Mouse (Mus musculus) erythroblast, embryonic 14.5 days (primary cell): ENCODE data around the gene Rnf150. TPM values are rescaled to one million over a fixed set of nuclear protein-coding genes. Genes with fewer than 3 reads are reported as not detected.

Experiments
- H3K27me3 ChIP-seq: 2 replicates; pipeline ENCODE4 v1.6.1; 2012; ENCODE audit warnings: inconsistent platforms; ENCODE audit not compliant: control insufficient read depth
- H3K36me3 ChIP-seq: 2 replicates; pipeline ENCODE4 v1.6.1; 2012; ENCODE audit warnings: mild to moderate bottlenecking, inconsistent platforms; ENCODE audit not compliant: control insufficient read depth
- H3K4me1 ChIP-seq: 2 replicates; pipeline ENCODE4 v1.6.1; 2012; ENCODE audit warnings: inconsistent platforms; ENCODE audit not compliant: control insufficient read depth
- H3K4me3 ChIP-seq: replicated peaks from 2 replicates; pipeline ENCODE3; 2012; ENCODE audit warnings: moderate library complexity, mild to moderate bottlenecking, inconsistent platforms
- H3K9me3 ChIP-seq: 2 replicates; pipeline ENCODE4 v1.6.1; 2012; ENCODE audit warnings: low read length, inconsistent platforms, mixed read lengths; ENCODE audit not compliant: control insufficient read depth
- GATA1 ChIP-seq: IDR thresholded peaks from 2 replicates; pipeline ENCODE4 v1.6.1; 2012; ENCODE audit warnings: low read length, inconsistent platforms, mixed read lengths
- TAL1 ChIP-seq: IDR thresholded peaks from 3 replicates; pipeline ENCODE4 v1.6.1; 2012; ENCODE audit warnings: low read length, inconsistent platforms, mixed read lengths
- polyA plus RNA-seq: library from polyadenylated mRNA; stranded (reverse); fragments of >175 nt; gene quantifications from 2 replicates; pipeline ENCODE4 v1.2.3, GENCODE M21; 2012

Rnf150 gene
- polyA plus RNA-seq, 1 experiment = not detected

- Histone ChIP-seq H3K4me3 (no peak overlapping the region), H3K36me3 (no peaks in the 10 kb centered on the region), H3K9me3 (no peaks in the 10 kb centered on the region), H3K4me1 (no peaks in the 10 kb centered on the region), H3K27me3 (no peaks in the 10 kb centered on the region)
- no peak for TF ChIP-seq TAL1
Observed at GRCm38 (mm10) chr8:82920124-82920523, 57.0 kb downstream of the Rnf150 start.

DNA sequence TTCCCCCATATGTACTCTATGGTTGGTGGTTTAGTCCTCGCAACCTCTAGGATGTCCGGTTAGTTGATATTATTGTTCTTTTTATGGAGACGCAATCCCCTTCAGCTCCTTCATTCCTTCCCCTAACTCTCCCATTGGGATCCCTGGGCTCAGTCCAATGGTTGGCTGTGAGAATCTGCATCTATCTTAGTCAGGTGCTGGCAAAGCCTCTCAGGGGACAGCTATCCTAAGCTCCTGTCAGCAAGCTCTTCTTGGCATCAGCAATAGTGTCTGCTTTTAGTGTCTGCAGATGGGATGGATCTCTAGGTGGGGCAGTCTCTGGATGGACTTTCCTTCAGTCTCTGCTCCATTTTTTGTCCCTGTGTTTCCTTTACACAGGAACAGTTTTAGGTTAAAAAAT lies 62.1 kb downstream of the Rnf150 start:
- Histone ChIP-seq H3K4me1 (no peaks in the 10 kb centered on the region), H3K9me3 (no peaks in the 10 kb centered on the region), H3K36me3 (no peaks in the 10 kb centered on the region), H3K4me3 (no peak overlapping the region), H3K27me3 (no peaks in the 10 kb centered on the region)
- TF ChIP-seq TAL1 (no peak), GATA1 (no peak)

DNA sequence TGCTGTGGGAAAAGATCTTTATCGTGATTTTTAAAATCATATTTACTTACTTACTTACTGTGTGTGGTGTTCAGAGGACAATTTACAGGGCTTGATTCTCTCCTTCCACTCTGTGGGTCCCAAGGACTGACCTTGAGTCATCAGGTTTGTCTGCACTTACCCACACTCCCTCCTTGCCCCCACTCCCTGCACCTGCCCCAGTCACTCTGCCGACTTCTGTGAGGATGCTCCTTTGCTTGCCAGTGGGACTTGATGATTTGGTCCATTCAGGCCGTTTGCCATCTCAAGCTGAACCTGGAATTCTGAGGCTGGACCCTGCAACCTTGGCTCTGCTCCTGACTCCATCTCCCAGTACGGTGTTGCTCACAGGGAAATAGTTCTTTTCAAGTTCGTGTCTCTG lies 63.4 kb downstream of the Rnf150 start:
- no peaks in the 10 kb centered on the region for H3K4me1 ChIP-seq
- no peaks in the 10 kb centered on the region for H3K36me3 ChIP-seq
- no peak for TF ChIP-seq GATA1
- no peak for TF ChIP-seq TAL1
- no peaks in the 10 kb centered on the region for H3K9me3 ChIP-seq
- no peaks in the 10 kb centered on the region for H3K27me3 ChIP-seq
- no peak overlapping the region for H3K4me3 ChIP-seq

DNA sequence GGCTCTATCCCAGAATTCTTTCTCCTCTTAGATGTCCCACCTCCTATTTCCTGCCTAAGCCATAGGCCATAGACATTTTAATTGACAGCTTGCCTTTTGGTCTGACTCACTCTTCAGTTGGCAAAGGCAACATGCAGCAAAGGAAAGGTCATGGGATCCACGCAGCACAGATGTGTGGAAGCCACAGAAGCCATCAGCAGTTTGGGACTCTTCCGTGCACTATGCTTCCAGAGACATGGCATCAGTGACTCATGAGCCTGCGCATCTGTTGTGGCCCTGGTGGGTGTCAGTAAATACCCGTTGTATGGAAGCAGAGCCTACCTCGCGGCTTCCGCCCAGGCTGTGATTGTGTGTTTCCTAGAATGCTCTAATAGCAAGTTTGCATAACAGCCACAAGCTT lies 68.4 kb downstream of the Rnf150 start:
- Histone ChIP-seq H3K27me3 (no peaks in the 10 kb centered on the region), H3K36me3 (no peaks in the 10 kb centered on the region)
- no peak for TF ChIP-seq TAL1
- no peak for TF ChIP-seq GATA1

GRCm38 (mm10) chr8:82936162-82936561 lies 73.0 kb downstream of the Rnf150 start:
- Histone ChIP-seq H3K36me3 (no peaks in the 10 kb centered on the region), H3K4me1 (no peaks in the 10 kb centered on the region), H3K27me3 (no peaks in the 10 kb centered on the region), H3K4me3 (no peak overlapping the region), H3K9me3 (no peaks in the 10 kb centered on the region)
- TF ChIP-seq GATA1 (no peak), TAL1 (no peak)

More for the DNA sequence above, 68.4 kb downstream of the Rnf150 start:
- H3K4me3 ChIP-seq = no peak overlapping the region
- no peaks in the 10 kb centered on the region for H3K4me1 ChIP-seq
- no peaks in the 10 kb centered on the region for H3K9me3 ChIP-seq

- Histone ChIP-seq H3K4me3 (no peak overlapping the region), H3K36me3 (no peaks in the 10 kb centered on the region), H3K9me3 (no peaks in the 10 kb centered on the region), H3K27me3 (no peaks in the 10 kb centered on the region), H3K4me1 (no peaks in the 10 kb centered on the region)
- TF ChIP-seq TAL1 (no peak), GATA1 (no peak)
Observed at GRCm38 (mm10) chr8:82936866-82937265, 73.7 kb downstream of the Rnf150 start.

DNA sequence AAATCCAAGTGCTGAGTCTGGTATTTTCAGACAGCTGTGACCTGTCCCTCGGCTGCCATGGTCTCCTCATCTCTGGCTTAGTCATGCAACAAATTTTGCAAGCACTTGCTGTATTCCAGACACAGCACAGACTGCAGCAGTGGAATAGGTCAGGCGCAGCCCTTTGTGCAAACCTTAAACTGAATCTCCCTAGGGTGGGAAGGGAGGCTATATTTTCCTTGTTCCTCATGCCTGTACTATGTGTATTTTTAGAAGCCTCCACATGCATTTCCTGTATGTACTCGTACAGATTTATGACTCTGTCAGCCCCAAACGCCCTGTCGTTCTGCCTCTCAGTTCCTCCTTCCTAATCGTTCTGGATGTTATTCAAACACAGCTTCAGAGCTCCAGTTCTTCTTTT lies 76.8 kb downstream of the Rnf150 start:
- Histone ChIP-seq H3K4me3 (no peak overlapping the region), H3K27me3 (no peaks in the 10 kb centered on the region), H3K9me3 (no peaks in the 10 kb centered on the region), H3K4me1 (no peaks in the 10 kb centered on the region), H3K36me3 (no peaks in the 10 kb centered on the region)
- TF ChIP-seq GATA1 = no peak
- no peak for TF ChIP-seq TAL1

DNA sequence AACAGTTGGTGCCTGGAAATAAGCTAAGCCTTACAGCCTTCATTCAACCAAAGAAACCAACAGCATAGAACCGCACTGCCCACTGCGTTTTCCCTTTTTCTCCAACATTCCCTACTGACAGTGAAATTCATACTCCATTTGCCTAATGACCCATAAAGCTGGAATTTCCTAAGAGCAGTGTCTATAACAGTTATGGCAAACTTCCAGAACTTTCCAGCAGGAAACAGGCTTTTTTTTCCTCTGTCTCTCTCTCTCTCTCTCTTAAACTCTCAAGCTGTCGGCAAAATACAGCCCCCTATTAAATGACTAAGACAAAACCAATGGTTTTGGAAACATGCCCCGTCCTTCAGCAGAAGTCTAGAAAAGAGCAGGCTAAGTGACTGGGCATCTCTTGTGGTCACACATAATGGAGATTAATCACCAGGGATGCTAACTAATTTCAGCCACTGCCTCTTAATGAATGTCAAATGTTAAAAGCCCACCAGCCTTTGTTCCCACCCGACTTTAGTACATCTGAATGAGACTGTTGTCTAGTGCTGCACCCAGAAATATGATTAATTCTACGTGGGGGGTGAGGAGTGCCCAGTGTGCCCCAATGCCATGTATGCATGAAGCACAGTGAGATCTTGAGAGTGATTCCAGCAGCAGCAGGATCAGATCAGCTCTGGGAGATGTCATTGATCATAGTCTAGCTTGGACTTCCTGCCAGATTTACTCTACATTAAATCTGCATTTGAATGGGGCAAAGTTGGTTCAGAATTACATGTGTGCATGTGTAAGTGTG lies 80.3 kb downstream of the Rnf150 start:
- Histone ChIP-seq H3K36me3 (no peaks in the 10 kb centered on the region), H3K4me1 (no peaks in the 10 kb centered on the region), H3K9me3 (no peaks in the 10 kb centered on the region), H3K27me3 (no peaks in the 10 kb centered on the region), H3K4me3 (no peak overlapping the region)
- TF ChIP-seq TAL1 (no peak), GATA1 (no peak)

GRCm38 (mm10) chr8:82945867-82946266 lies 82.7 kb downstream of the Rnf150 start:
- H3K27me3 ChIP-seq = no peaks in the 10 kb centered on the region
- no peaks in the 10 kb centered on the region for H3K9me3 ChIP-seq
- H3K4me3 ChIP-seq = no peak overlapping the region
- TF ChIP-seq GATA1 (no peak), TAL1 (no peak)
- H3K36me3 ChIP-seq = no peaks in the 10 kb centered on the region
- no peaks in the 10 kb centered on the region for H3K4me1 ChIP-seq

DNA sequence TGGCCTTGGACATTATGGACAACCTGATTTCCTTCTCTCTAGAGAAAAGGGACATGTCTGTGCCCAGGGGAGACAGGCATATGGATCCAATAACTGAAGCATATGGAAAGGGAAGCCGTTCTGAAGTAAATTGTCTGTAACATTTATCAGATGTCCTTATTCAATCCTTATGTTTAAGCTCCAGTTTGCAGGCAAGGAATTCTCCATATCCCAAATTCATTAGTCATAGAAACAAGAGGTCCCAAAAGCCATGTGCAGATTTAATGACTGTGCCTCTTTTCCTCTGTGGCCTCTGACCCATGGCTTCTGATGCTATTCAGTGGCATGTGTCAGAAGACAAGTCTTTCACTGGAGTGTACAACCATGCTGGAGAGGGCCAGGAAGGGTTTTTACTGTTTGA lies 83.5 kb downstream of the Rnf150 start:
- TF ChIP-seq GATA1 = no peak
- TF ChIP-seq TAL1 = no peak
- no peaks in the 10 kb centered on the region for H3K4me1 ChIP-seq
- no peak overlapping the region for H3K4me3 ChIP-seq
- H3K27me3 ChIP-seq = no peaks in the 10 kb centered on the region
- no peaks in the 10 kb centered on the region for H3K9me3 ChIP-seq
- no peaks in the 10 kb centered on the region for H3K36me3 ChIP-seq
